Mouse (Mus musculus): ENCODE data around the gene Hsd3b6. TPM values are rescaled to one million over a fixed set of nuclear protein-coding genes. Genes with fewer than 3 reads are reported as not detected.

Hsd3b6 gene
- total RNA-seq, 2 experiments from 2014 or later, result not detected

Other genes with a start within 250 kb of the Hsd3b6 start
- gene Gm10681, start 225.6 kb downstream of the Hsd3b6 start, total RNA-seq (2021), result not detected
- gene Hsd3b5, start 184.2 kb downstream of the Hsd3b6 start, total RNA-seq (2021), result not detected
- under 1 TPM in 1 of 2 experiments, not detected in 1; 0.32 TPM for gene Hsd3b2, start 89.9 kb downstream of the Hsd3b6 start, total RNA-seq (2021)
- not detected for gene Hsd3b3, start 51.3 kb downstream of the Hsd3b6 start, total RNA-seq (2021)
- gene Hsd3b1, start 45.4 kb upstream of the Hsd3b6 start, total RNA-seq (2021), result not detected
- gene Hao2, start 78.8 kb upstream of the Hsd3b6 start, total RNA-seq (2021), result not detected

All from left cerebral cortex, postnatal 36 days (tissue).